Mouse (Mus musculus): ENCODE measurements around the gene Reln. TPM values are rescaled to one million over a fixed set of nuclear protein-coding genes. Genes with fewer than 3 reads are reported as not detected.

Gene Reln
- polyA plus RNA-seq, 1 experiment, result 1.4 TPM

- Histone ChIP-seq H3K9me3 (replicated peaks; ENCODE audit: control insufficient read depth, insufficient read depth, low read length, poor library complexity, severe bottlenecking) (no peaks in the 10 kb centered on the region), H3K4me1 (ENCODE audit: control insufficient read depth, insufficient read depth, low read length) (no peaks in the 10 kb centered on the region), H3K4me3 (ENCODE audit: low read depth, low read length) (no peak overlapping the region), H3K9ac (ENCODE audit: low read depth, poor library complexity, severe bottlenecking) (no peak overlapping the region), H3K27me3 (ENCODE audit: control insufficient read depth, insufficient read depth, low read length, poor library complexity, severe bottlenecking) (no peaks in the 10 kb centered on the region), H3K27ac (ENCODE audit: insufficient read depth, low read length) (no peak overlapping the region), H3K36me3 (ENCODE audit: control insufficient read depth, insufficient read depth, low read length, poor library complexity, severe bottlenecking) (no peaks in the 10 kb centered on the region)
- no peak for TF ChIP-seq POLR2A (IDR thresholded peaks at IDR 0.05; ENCODE audit: insufficient read depth, low read length)
- no peak for TF ChIP-seq EP300 (IDR thresholded peaks at IDR 0.05; ENCODE audit: insufficient read depth, low read depth, low read length)
These were observed 13.7 kb downstream of the Reln start for GRCm38 (mm10) chr5:22330802-22331201.

GRCm38 (mm10) chr5:22328431-22329359, 15.8 kb downstream of the Reln start:
- H3K36me3 ChIP-seq (ENCODE audit: control insufficient read depth, insufficient read depth, low read length, poor library complexity, severe bottlenecking), result no peaks in the 10 kb centered on the region
- H3K4me1 ChIP-seq (ENCODE audit: control insufficient read depth, insufficient read depth, low read length), result no peaks in the 10 kb centered on the region
- no peaks in the 10 kb centered on the region for H3K27me3 ChIP-seq (ENCODE audit: control insufficient read depth, insufficient read depth, low read length, poor library complexity, severe bottlenecking)
- no peak overlapping the region for H3K9ac ChIP-seq (ENCODE audit: low read depth, poor library complexity, severe bottlenecking)
- H3K27ac ChIP-seq (ENCODE audit: insufficient read depth, low read length), result no peak overlapping the region
- H3K9me3 ChIP-seq (replicated peaks; ENCODE audit: control insufficient read depth, insufficient read depth, low read length, poor library complexity, severe bottlenecking), result no peaks in the 10 kb centered on the region
- TF ChIP-seq EP300 (IDR thresholded peaks at IDR 0.05; ENCODE audit: insufficient read depth, low read depth, low read length) (no peak), POLR2A (IDR thresholded peaks at IDR 0.05; ENCODE audit: insufficient read depth, low read length) (no peak), CTCF (IDR thresholded peaks at IDR 0.05; ENCODE audit: low read depth, low read length) (no peak)
- no peak overlapping the region for H3K4me3 ChIP-seq (ENCODE audit: low read depth, low read length)

DNA sequence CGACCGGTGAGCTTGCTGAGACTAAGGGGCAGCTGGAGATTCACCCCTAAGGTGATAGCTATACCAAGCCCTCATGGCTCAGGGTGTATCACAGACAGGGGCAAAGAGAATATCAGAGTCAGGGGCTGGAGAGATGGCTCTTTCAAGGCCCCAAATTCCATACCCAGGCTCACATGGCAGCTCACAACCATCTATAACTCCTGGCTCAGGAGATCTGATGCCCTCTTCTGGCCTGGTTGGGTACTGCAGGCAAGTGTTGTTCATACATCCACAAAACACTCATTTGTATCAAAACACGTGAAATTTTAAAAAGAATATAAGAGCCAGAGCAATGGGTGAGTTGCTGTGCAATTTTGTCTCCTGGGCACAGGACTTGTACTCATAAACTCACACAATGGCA, 17.3 kb downstream of the Reln start:
- no peak overlapping the region for H3K27ac ChIP-seq (ENCODE audit: insufficient read depth, low read length)
- TF ChIP-seq CTCF (IDR thresholded peaks at IDR 0.05; ENCODE audit: low read depth, low read length) (peak; percentile 39), POLR2A (IDR thresholded peaks at IDR 0.05; ENCODE audit: insufficient read depth, low read length) (no peak)
- H3K4me3 ChIP-seq (ENCODE audit: low read depth, low read length), result no peak overlapping the region
- H3K9ac ChIP-seq (ENCODE audit: low read depth, poor library complexity, severe bottlenecking), result no peak overlapping the region
- H3K27me3 ChIP-seq (ENCODE audit: control insufficient read depth, insufficient read depth, low read length, poor library complexity, severe bottlenecking), result no peaks in the 10 kb centered on the region
- no peaks in the 10 kb centered on the region for H3K36me3 ChIP-seq (ENCODE audit: control insufficient read depth, insufficient read depth, low read length, poor library complexity, severe bottlenecking)
- no peaks in the 10 kb centered on the region for H3K4me1 ChIP-seq (ENCODE audit: control insufficient read depth, insufficient read depth, low read length)
- no peaks in the 10 kb centered on the region for H3K9me3 ChIP-seq (replicated peaks; ENCODE audit: control insufficient read depth, insufficient read depth, low read length, poor library complexity, severe bottlenecking)

DNA sequence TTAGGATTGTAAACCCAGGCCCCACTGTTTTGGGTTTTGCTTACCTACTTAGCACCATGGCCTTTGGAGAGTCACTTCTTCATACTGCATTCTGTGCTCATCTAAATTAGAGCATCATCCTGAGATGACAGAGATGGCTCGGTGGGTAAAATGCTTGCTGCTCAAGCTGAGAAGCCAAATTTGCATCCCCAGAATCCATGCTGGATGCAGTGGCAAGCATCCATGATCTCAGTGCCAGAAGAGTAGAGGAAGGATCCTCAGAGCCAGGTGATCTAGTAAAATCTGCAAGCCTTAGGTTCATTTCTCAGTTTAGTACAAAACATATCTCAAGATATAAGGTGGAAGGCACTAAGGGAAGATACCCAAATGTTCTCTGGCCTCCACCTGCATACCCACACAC, 20.7 kb downstream of the Reln start:
- Histone ChIP-seq H3K36me3 (ENCODE audit: control insufficient read depth, insufficient read depth, low read length, poor library complexity, severe bottlenecking) (no peaks in the 10 kb centered on the region), H3K9ac (ENCODE audit: low read depth, poor library complexity, severe bottlenecking) (no peak overlapping the region), H3K4me3 (ENCODE audit: low read depth, low read length) (no peak overlapping the region), H3K27ac (ENCODE audit: insufficient read depth, low read length) (no peak overlapping the region), H3K27me3 (ENCODE audit: control insufficient read depth, insufficient read depth, low read length, poor library complexity, severe bottlenecking) (no peaks in the 10 kb centered on the region), H3K9me3 (replicated peaks; ENCODE audit: control insufficient read depth, insufficient read depth, low read length, poor library complexity, severe bottlenecking) (no peaks in the 10 kb centered on the region), H3K4me1 (ENCODE audit: control insufficient read depth, insufficient read depth, low read length) (no peaks in the 10 kb centered on the region)
- TF ChIP-seq CTCF (IDR thresholded peaks at IDR 0.05; ENCODE audit: low read depth, low read length) (no peak), EP300 (IDR thresholded peaks at IDR 0.05; ENCODE audit: insufficient read depth, low read depth, low read length) (no peak), POLR2A (IDR thresholded peaks at IDR 0.05; ENCODE audit: insufficient read depth, low read length) (no peak)

- no peak for TF ChIP-seq POLR2A (IDR thresholded peaks at IDR 0.05; ENCODE audit: insufficient read depth, low read length)
- no peak for TF ChIP-seq EP300 (IDR thresholded peaks at IDR 0.05; ENCODE audit: insufficient read depth, low read depth, low read length)
- no peak for TF ChIP-seq CTCF (IDR thresholded peaks at IDR 0.05; ENCODE audit: low read depth, low read length)
- no peaks in the 10 kb centered on the region for H3K9me3 ChIP-seq (replicated peaks; ENCODE audit: control insufficient read depth, insufficient read depth, low read length, poor library complexity, severe bottlenecking)
- H3K4me1 ChIP-seq (ENCODE audit: control insufficient read depth, insufficient read depth, low read length), result no peaks in the 10 kb centered on the region
- no peaks in the 10 kb centered on the region for H3K27me3 ChIP-seq (ENCODE audit: control insufficient read depth, insufficient read depth, low read length, poor library complexity, severe bottlenecking)
- H3K36me3 ChIP-seq (ENCODE audit: control insufficient read depth, insufficient read depth, low read length, poor library complexity, severe bottlenecking), result no peaks in the 10 kb centered on the region
- no peak overlapping the region for H3K27ac ChIP-seq (ENCODE audit: insufficient read depth, low read length)
- H3K4me3 ChIP-seq (ENCODE audit: low read depth, low read length), result no peak overlapping the region
- no peak overlapping the region for H3K9ac ChIP-seq (ENCODE audit: low read depth, poor library complexity, severe bottlenecking)
These were observed 26.7 kb downstream of the Reln start for GRCm38 (mm10) chr5:22317807-22318206.

- Histone ChIP-seq H3K36me3 (ENCODE audit: control insufficient read depth, insufficient read depth, low read length, poor library complexity, severe bottlenecking) (no peaks in the 10 kb centered on the region), H3K9ac (ENCODE audit: low read depth, poor library complexity, severe bottlenecking) (no peak overlapping the region), H3K9me3 (replicated peaks; ENCODE audit: control insufficient read depth, insufficient read depth, low read length, poor library complexity, severe bottlenecking) (no peaks in the 10 kb centered on the region), H3K27me3 (ENCODE audit: control insufficient read depth, insufficient read depth, low read length, poor library complexity, severe bottlenecking) (no peaks in the 10 kb centered on the region), H3K4me3 (ENCODE audit: low read depth, low read length) (no peak overlapping the region), H3K27ac (ENCODE audit: insufficient read depth, low read length) (no peak overlapping the region), H3K4me1 (ENCODE audit: control insufficient read depth, insufficient read depth, low read length) (no peaks in the 10 kb centered on the region)
- TF ChIP-seq CTCF (IDR thresholded peaks at IDR 0.05; ENCODE audit: low read depth, low read length) (no peak), POLR2A (IDR thresholded peaks at IDR 0.05; ENCODE audit: insufficient read depth, low read length) (no peak), EP300 (IDR thresholded peaks at IDR 0.05; ENCODE audit: insufficient read depth, low read depth, low read length) (no peak)
These were observed 28.0 kb downstream of the Reln start for GRCm38 (mm10) chr5:22316471-22316870.

Measured in ES-Bruce4 (cell line).